Mouse (Mus musculus): ENCODE data around the gene Dnlz. TPM values are rescaled to one million over a fixed set of nuclear protein-coding genes. Genes with fewer than 3 reads are reported as not detected.

Dnlz gene
- polyA plus RNA-seq, 2 experiments = 7.0 to 7.6 TPM

DNA sequence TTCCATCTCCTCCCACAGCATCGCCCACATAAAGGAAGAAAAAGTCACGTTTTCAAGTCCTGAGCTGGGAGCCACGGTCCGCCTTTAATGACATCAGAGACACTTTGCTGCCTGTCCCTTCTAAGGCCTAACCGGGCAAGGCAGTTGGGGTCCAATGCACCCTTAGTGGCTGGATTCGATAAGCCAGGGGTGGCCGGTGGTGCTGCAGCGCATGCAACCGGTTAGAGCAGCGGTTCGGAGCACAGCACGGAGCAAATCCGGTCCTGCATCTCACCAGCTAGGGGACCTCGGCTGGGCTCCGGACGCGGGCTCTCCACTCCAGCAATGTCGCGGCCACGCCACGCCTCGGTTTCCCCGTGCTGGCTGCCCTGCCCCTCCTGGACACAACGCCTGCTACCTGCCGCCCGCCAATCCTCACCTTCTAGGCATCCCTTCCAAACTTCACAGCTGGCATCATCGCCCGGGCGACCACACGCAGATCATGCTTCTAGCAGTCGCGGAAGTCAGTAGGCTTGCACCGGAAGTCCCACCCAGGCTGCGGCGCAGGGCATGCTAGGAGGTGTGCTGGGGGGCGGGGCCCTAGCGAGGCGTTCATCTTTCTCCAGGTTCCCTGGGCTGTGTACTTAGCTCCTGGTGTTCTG, 28.3 kb upstream of the Dnlz start, which contains the start of gene Snapc4:
TSS of gene Snapc4 (minus strand) at position 523 of the 641 bp plus-strand sequence.
- Histone ChIP-seq H3K4me3 (ENCODE audit: insufficient read depth in 1 of 2, low read depth in 2 of 2, low read length in 2 of 2) (peak within 1 kb of the TSS; percentile 68 to 93), H3K4me2 (ENCODE audit: low read depth) (peak within 1 kb of the TSS; percentile 83), H3K9me3 (ENCODE audit: control insufficient read depth, low read length) (no peaks in the 10 kb centered on the region), H3K36me3 (replicated peaks; ENCODE audit: control insufficient read depth, insufficient read depth, low read depth) (peaks cover 46% of the 10 kb centered on the region), H3K27ac (no peak within 1 kb of the TSS), H3K27me3 (ENCODE audit: control insufficient read depth, insufficient read depth, low read length) (no peaks in the 10 kb centered on the region), H3K9ac (replicated peaks) (peak within 1 kb of the TSS; percentile 55), H3K4me1 (replicated peaks; ENCODE audit: control insufficient read depth in 2 of 2, insufficient read depth in 2 of 2, low read length in 1 of 2) (no peaks in the 10 kb centered on the region)
- TF ChIP-seq CTCF (IDR thresholded peaks at IDR 0.05; ENCODE audit: low read depth) = 0 out of 2 replicates have a peak, but pooled peaks have one; percentile 0
- TF ChIP-seq EP300 (IDR thresholded peaks at IDR 0.05; ENCODE audit: low read depth) = no peak
- 0% methylated on average over 38 of the region's 38 CpGs for WGBS (ENCODE audit: insufficient replicate concordance)
- ATAC-seq (ENCODE audit: insufficient read depth) = peak; percentile 91
- DNase-seq (ENCODE audit: low read depth in 3 of 3, low spot score in 3 of 3) = peak; percentile 65 to 72 (median 68)

DNA sequence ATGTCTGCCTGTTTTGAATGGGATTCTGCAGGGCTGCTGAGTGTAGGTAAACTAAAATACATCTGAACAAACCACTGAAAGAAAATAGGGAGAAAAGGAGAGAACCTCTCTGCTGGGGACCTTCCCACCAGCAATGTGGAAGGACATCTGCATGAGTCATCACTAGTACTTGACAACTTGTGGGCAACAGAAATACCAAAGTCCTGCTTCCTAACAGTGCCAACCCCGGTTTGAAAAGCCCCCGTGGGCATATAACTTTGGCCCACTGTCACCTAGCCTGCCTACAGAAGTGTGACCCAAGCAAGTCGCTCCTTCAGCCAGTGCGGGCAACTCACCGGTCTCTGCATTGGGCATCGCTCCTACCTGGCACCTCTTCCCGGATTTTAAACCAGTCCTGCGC, 20.5 kb upstream of the Dnlz start:
- Histone ChIP-seq H3K36me3 (replicated peaks; ENCODE audit: control insufficient read depth, insufficient read depth, low read depth) (peaks cover 34% of the 10 kb centered on the region), H3K4me1 (replicated peaks; ENCODE audit: control insufficient read depth in 2 of 2, insufficient read depth in 2 of 2, low read length in 1 of 2) (no peaks in the 10 kb centered on the region), H3K27me3 (ENCODE audit: control insufficient read depth, insufficient read depth, low read length) (no peaks in the 10 kb centered on the region), H3K9me3 (ENCODE audit: control insufficient read depth, low read length) (no peaks in the 10 kb centered on the region), H3K4me2 (ENCODE audit: low read depth) (no peak overlapping the region), H3K9ac (replicated peaks) (no peak overlapping the region), H3K4me3 (ENCODE audit: insufficient read depth in 1 of 2, low read depth in 2 of 2, low read length in 2 of 2) (no peak overlapping the region), H3K27ac (no peak overlapping the region)
- ATAC-seq (ENCODE audit: insufficient read depth) (no peak), DNase-seq (ENCODE audit: low read depth in 3 of 3, low spot score in 3 of 3) (no peak)
- 82% methylated on average over 8 of the region's 8 CpGs for WGBS (ENCODE audit: insufficient replicate concordance)
- TF ChIP-seq EP300 (IDR thresholded peaks at IDR 0.05; ENCODE audit: low read depth) (no peak), CTCF (IDR thresholded peaks at IDR 0.05; ENCODE audit: low read depth) (no peak)

DNA sequence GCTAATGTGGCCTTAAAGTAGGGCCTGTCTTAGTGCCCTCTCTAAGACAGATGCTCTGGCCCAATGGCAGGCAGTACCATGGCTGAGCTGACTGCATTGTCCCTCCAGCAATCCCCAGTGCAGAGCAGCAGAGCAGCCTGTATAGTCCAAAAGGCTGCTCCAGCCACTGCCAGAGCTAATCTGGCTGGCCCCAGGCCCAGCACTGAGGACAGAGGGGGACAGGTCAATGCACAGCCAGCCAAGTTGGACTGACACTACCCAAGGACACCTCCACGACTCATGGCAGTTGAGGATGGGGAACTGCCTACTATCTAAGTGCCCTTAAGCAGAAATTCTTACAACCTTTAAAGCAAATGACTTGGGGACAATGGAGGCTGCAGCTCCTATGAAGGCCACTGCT, 16.7 kb upstream of the Dnlz start:
- no peaks in the 10 kb centered on the region for H3K4me1 ChIP-seq (replicated peaks; ENCODE audit: control insufficient read depth in 2 of 2, insufficient read depth in 2 of 2, low read length in 1 of 2)
- no peak for TF ChIP-seq EP300 (IDR thresholded peaks at IDR 0.05; ENCODE audit: low read depth)
- H3K9ac ChIP-seq (replicated peaks) = no peak overlapping the region
- H3K36me3 ChIP-seq (replicated peaks; ENCODE audit: control insufficient read depth, insufficient read depth, low read depth) = peaks cover 16% of the 10 kb centered on the region
- 50% methylated on average over 1 of the region's 1 CpGs for WGBS (ENCODE audit: insufficient replicate concordance)
- no peak for DNase-seq (ENCODE audit: low read depth in 3 of 3, low spot score in 3 of 3)
- H3K9me3 ChIP-seq (ENCODE audit: control insufficient read depth, low read length) = no peaks in the 10 kb centered on the region
- H3K27me3 ChIP-seq (ENCODE audit: control insufficient read depth, insufficient read depth, low read length) = no peaks in the 10 kb centered on the region
- no peak overlapping the region for H3K4me2 ChIP-seq (ENCODE audit: low read depth)
- no peak overlapping the region for H3K27ac ChIP-seq
- ATAC-seq (ENCODE audit: insufficient read depth) = no peak
- H3K4me3 ChIP-seq (ENCODE audit: insufficient read depth in 1 of 2, low read depth in 2 of 2, low read length in 2 of 2) = no peak overlapping the region

DNA sequence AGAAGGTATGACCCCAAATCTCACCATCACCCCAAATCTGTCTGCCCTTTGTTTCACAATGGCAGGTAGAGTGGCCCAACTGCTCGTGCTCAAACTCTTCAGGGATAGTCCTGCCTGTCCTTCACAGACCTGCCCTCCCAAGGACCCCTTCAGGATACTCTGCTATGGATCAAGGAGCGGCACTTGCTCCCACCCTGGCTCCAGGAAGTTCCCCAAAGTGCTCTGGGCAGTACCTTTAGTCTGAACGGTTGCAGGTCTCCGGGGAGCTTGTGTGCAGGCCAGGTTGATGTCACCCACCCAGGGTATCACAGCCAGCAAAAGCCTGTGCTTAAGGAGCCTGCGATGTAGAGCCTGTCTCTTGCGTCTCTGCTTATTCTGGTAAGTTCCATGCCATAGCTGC, 16.0 kb upstream of the Dnlz start:
- H3K36me3 ChIP-seq (replicated peaks; ENCODE audit: control insufficient read depth, insufficient read depth, low read depth) = peaks cover 12% of the 10 kb centered on the region
- H3K27ac ChIP-seq = no peak overlapping the region
- DNase-seq (ENCODE audit: low read depth in 3 of 3, low spot score in 3 of 3) = no peak
- WGBS (ENCODE audit: insufficient replicate concordance) = 77% methylated on average over 6 of the region's 6 CpGs
- no peak for ATAC-seq (ENCODE audit: insufficient read depth)
- TF ChIP-seq EP300 (IDR thresholded peaks at IDR 0.05; ENCODE audit: low read depth) = no peak
- no peak for TF ChIP-seq CTCF (IDR thresholded peaks at IDR 0.05; ENCODE audit: low read depth)
- no peak overlapping the region for H3K4me3 ChIP-seq (ENCODE audit: insufficient read depth in 1 of 2, low read depth in 2 of 2, low read length in 2 of 2)
- H3K9ac ChIP-seq (replicated peaks) = no peak overlapping the region
- H3K4me2 ChIP-seq (ENCODE audit: low read depth) = no peak overlapping the region
- H3K9me3 ChIP-seq (ENCODE audit: control insufficient read depth, low read length) = no peaks in the 10 kb centered on the region
- H3K27me3 ChIP-seq (ENCODE audit: control insufficient read depth, insufficient read depth, low read length) = no peaks in the 10 kb centered on the region
- no peaks in the 10 kb centered on the region for H3K4me1 ChIP-seq (replicated peaks; ENCODE audit: control insufficient read depth in 2 of 2, insufficient read depth in 2 of 2, low read length in 1 of 2)

DNA sequence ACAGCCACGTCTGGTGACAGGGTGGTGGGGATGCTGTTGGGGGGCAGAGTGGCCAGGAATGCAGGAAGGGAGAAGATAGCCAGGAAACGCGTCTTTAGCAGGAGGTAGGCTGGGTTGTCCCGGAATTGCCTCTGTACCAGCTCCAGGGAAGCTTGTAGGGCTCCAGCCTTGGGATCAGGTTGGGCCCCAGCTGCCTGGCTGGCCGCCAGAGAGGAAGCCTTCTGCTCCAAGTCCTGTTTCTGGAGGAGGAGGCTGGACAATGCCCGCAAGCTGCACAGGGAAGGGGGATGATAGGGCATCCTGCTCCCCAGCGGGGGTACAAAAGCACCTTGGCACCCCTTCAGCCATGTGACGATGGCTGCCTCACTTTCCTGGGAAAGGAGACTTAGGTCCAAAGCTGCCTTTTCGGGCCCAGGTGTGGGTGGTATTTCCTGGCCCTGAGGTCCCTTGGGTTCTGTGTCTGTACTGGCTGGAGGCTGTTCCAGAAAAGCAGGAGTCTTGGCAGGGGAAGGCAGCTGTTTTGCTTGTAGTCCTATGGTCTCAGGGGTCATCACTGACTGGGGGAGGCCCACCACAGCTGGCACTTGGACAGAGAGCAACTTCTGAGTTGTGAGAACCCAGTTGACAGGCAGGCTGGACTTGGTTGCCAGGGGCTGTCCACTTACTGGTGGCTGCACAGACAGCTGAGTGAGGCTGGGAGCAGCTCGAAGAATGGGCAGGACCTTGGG, 13.0 kb upstream of the Dnlz start:
- no peaks in the 10 kb centered on the region for H3K9me3 ChIP-seq (ENCODE audit: control insufficient read depth, low read length)
- ATAC-seq (ENCODE audit: insufficient read depth) = no peak
- no peak overlapping the region for H3K9ac ChIP-seq (replicated peaks)
- H3K4me3 ChIP-seq (ENCODE audit: insufficient read depth in 1 of 2, low read depth in 2 of 2, low read length in 2 of 2) = no peak overlapping the region
- TF ChIP-seq EP300 (IDR thresholded peaks at IDR 0.05; ENCODE audit: low read depth) (no peak), CTCF (IDR thresholded peaks at IDR 0.05; ENCODE audit: low read depth) (no peak)
- H3K36me3 ChIP-seq (replicated peaks; ENCODE audit: control insufficient read depth, insufficient read depth, low read depth) = peaks cover 6% of the 10 kb centered on the region
- H3K27ac ChIP-seq = no peak overlapping the region
- WGBS (ENCODE audit: insufficient replicate concordance) = 68% methylated on average over 10 of the region's 10 CpGs
- no peak for DNase-seq (ENCODE audit: low read depth in 3 of 3, low spot score in 3 of 3)
- H3K27me3 ChIP-seq (ENCODE audit: control insufficient read depth, insufficient read depth, low read length) = no peaks in the 10 kb centered on the region
- H3K4me1 ChIP-seq (replicated peaks; ENCODE audit: control insufficient read depth in 2 of 2, insufficient read depth in 2 of 2, low read length in 1 of 2) = no peaks in the 10 kb centered on the region
- no peak overlapping the region for H3K4me2 ChIP-seq (ENCODE audit: low read depth)

Measured in liver, embryonic 14.5 days (tissue).